Mouse (Mus musculus): Measurements from ENCODE around the gene Fbxo31. TPM values are rescaled to one million over a fixed set of nuclear protein-coding genes. Genes with fewer than 3 reads are reported as not detected.
A peak's percentile ranks its signal among the peaks of the same experiment; 100 is the strongest.
"Not testable (repeated sequence)": the region's sequence is repeated elsewhere in the genome, so short reads cannot be mapped to it uniquely, and the experiment has no call there.

The Fbxo31 gene
- polyA plus RNA-seq, 1 experiment from 2014 or later: 17.3 TPM

DNA sequence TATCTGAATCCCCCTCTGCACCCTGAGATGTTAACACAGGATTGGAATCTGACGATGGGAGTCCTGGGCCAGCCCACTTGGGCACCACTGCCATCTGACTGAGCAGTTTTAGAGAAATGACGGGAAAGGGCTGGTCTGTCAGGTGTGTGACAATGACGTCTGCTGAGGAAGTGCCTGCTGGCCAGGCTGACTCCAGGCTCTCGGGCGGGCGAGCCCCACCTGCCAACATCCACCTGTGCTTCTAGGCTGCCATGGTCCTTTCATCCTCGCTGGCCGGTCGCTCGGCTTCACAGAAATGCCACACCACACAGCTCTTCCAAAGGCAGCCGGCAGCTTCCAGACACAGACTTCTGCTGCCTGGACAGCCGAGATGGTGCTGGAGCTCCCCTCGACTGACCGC lies 21.2 kb upstream of the Fbxo31 start:
- no peak for ATAC-seq (ENCODE audit: insufficient number of reproducible peaks, low FRiP score, low TSS enrichment, low read depth)
- no peaks in the 10 kb centered on the region for H3K9me3 ChIP-seq
- H3K4me3 ChIP-seq: no peak overlapping the region
- H3K27ac ChIP-seq: no peak overlapping the region
- 88% methylated on average over 14 of the region's 14 CpGs for WGBS
- no peaks in the 10 kb centered on the region for H3K27me3 ChIP-seq
- H3K4me1 ChIP-seq: no peaks in the 10 kb centered on the region
- no peak overlapping the region for H3K9ac ChIP-seq
- H3K36me3 ChIP-seq: peaks cover 84% of the 10 kb centered on the region
- no peak overlapping the region for H3K4me2 ChIP-seq

DNA sequence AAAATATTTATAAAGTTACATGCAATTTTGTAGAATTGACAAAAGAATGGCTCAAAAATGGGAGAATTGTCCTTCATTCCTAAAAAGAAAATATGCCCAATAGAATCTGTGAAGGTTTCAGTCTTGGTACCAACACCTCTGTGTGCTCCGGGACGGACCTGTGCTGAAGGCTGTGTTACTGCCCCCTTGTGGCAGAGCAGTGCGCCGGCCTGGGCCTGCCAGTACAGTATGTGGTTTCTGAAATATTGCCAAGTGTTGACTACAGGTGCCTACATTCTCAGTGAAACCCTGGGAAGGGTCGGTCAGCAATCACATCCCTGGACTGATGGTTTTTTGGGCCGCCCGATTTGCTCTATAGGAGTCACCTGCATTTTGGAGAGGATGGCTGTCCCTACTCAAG lies 20.3 kb upstream of the Fbxo31 start:
- no peak overlapping the region for H3K4me2 ChIP-seq

DNA sequence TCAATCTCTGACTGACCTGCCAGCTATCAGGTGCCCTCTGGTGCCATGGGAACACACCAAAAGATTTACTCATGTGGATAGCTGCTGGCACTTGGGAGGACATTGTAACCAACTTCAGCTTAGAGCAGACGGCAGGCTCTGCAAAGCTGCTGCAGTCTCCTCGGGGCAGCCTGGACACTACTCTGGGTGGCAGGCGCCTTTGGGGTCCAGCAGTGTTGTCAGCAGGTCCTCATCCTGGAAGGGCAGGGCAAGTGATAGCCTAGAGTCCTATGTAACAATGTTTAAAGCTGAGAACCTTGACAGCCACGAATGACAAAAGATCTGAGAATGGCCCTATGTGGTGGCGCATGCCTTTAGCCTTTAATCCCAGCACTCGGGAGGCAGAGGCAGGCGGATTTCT lies 19.6 kb upstream of the Fbxo31 start:
- H3K4me2 ChIP-seq: no peak overlapping the region
- no peak overlapping the region for H3K27ac ChIP-seq
- H3K27me3 ChIP-seq: no peaks in the 10 kb centered on the region
- peaks cover 86% of the 10 kb centered on the region for H3K36me3 ChIP-seq
- no peak overlapping the region for H3K4me3 ChIP-seq
- H3K9me3 ChIP-seq: no peaks in the 10 kb centered on the region
- 89% methylated on average over 7 of the region's 7 CpGs for WGBS
- H3K4me1 ChIP-seq: no peaks in the 10 kb centered on the region
- no peak for ATAC-seq (ENCODE audit: insufficient number of reproducible peaks, low FRiP score, low TSS enrichment, low read depth)
- no peak overlapping the region for H3K9ac ChIP-seq

More for the DNA sequence above, 20.3 kb upstream of the Fbxo31 start:
- H3K4me1 ChIP-seq: no peaks in the 10 kb centered on the region
- H3K4me3 ChIP-seq: no peak overlapping the region
- no peak overlapping the region for H3K9ac ChIP-seq
- WGBS: 29% methylated on average over 7 of the region's 7 CpGs
- ATAC-seq (ENCODE audit: insufficient number of reproducible peaks, low FRiP score, low TSS enrichment, low read depth): 0 out of 2 replicates have a peak, but pooled peaks have one; percentile 54
- no peak overlapping the region for H3K27ac ChIP-seq
- no peaks in the 10 kb centered on the region for H3K27me3 ChIP-seq
- H3K36me3 ChIP-seq: peaks cover 84% of the 10 kb centered on the region
- H3K9me3 ChIP-seq: no peaks in the 10 kb centered on the region

DNA sequence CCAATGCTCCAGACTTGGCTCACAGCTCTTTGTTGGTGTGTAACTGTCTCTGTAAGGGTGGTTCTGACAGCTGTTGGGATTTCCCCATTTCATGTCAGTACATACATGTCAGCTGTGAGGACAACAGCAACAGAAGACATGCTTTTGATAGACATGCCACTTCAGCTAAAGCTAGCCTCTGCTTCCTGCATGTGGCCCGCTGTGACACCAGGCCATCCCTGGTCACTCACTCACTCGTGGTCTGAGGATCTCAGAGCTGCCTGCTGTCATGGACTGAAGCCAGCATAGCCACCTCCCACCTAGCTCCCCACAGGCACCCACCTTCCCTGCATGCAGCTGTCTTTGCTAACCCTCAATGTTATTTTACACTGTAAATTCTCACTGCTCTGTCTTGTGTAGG lies 18.9 kb upstream of the Fbxo31 start:
- not testable (repeated sequence) for H3K9me3 ChIP-seq; H3K27me3 ChIP-seq; H3K4me2 ChIP-seq; H3K9ac ChIP-seq; ATAC-seq (ENCODE audit: insufficient number of reproducible peaks, low FRiP score, low TSS enrichment, low read depth); H3K27ac ChIP-seq; H3K4me1 ChIP-seq; H3K4me3 ChIP-seq
- H3K36me3 ChIP-seq: peaks cover 80% of the 10 kb centered on the region
- WGBS: 73% methylated on average over 2 of the region's 2 CpGs

DNA sequence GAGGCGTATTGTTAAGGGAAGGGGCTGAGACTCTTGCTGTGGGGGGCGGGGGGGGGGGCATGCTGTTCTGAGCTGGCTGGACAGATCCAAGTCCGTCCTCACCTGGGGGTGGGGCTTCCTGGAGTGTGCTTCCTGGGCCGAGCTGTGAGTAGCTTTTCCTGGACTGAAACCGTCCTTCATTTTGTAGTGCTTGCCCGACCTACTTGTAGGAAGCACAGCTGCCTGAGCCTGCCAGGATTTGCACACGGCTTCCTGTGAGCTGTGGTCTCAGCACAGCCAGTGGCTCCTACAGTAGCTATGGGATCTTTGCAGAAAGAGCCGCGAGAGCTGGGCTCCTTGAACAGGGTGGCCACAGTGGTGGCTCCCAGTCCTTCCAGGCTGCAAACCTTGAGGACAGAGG lies 15.4 kb upstream of the Fbxo31 start:
- 81% methylated on average over 9 of the region's 9 CpGs for WGBS
- no peak for ATAC-seq (ENCODE audit: insufficient number of reproducible peaks, low FRiP score, low TSS enrichment, low read depth)
- H3K27ac ChIP-seq: 0 out of 2 replicates have a peak overlapping the region, but pooled peaks have one; percentile 1
- H3K36me3 ChIP-seq: peaks cover 46% of the 10 kb centered on the region
- no peaks in the 10 kb centered on the region for H3K9me3 ChIP-seq
- no peaks in the 10 kb centered on the region for H3K27me3 ChIP-seq
- H3K4me2 ChIP-seq: no peak overlapping the region
- H3K9ac ChIP-seq: no peak overlapping the region
- H3K4me1 ChIP-seq: peaks cover 24% of the 10 kb centered on the region
- H3K4me3 ChIP-seq: no peak overlapping the region

DNA sequence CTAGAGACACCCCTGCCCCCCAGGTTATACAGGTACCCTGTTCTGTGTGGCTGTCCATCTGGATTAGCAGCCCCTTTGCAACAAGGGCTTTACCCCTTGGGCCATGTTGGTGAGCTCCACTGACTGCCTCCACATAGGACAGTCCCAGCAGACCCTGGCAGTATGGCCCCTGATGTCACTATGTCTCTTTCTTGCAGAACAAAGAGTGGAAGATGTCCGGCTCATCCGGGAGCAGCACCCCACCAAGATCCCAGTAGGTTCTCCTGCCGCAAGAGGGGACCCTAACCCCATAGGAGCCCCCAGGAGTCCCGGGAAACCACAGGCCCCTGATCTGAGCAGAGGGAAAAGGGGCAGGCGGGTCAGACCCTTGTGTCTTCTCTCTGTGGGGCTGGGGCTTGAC lies 14.7 kb upstream of the Fbxo31 start:
- no peaks in the 10 kb centered on the region for H3K27me3 ChIP-seq
- WGBS: 89% methylated on average over 5 of the region's 5 CpGs
- H3K4me2 ChIP-seq: no peak overlapping the region
- H3K4me3 ChIP-seq: no peak overlapping the region
- no peak for ATAC-seq (ENCODE audit: insufficient number of reproducible peaks, low FRiP score, low TSS enrichment, low read depth)
- H3K36me3 ChIP-seq: peaks cover 45% of the 10 kb centered on the region
- H3K9ac ChIP-seq: no peak overlapping the region
- peaks cover 24% of the 10 kb centered on the region for H3K4me1 ChIP-seq
- no peaks in the 10 kb centered on the region for H3K9me3 ChIP-seq
- H3K27ac ChIP-seq: no peak overlapping the region

DNA sequence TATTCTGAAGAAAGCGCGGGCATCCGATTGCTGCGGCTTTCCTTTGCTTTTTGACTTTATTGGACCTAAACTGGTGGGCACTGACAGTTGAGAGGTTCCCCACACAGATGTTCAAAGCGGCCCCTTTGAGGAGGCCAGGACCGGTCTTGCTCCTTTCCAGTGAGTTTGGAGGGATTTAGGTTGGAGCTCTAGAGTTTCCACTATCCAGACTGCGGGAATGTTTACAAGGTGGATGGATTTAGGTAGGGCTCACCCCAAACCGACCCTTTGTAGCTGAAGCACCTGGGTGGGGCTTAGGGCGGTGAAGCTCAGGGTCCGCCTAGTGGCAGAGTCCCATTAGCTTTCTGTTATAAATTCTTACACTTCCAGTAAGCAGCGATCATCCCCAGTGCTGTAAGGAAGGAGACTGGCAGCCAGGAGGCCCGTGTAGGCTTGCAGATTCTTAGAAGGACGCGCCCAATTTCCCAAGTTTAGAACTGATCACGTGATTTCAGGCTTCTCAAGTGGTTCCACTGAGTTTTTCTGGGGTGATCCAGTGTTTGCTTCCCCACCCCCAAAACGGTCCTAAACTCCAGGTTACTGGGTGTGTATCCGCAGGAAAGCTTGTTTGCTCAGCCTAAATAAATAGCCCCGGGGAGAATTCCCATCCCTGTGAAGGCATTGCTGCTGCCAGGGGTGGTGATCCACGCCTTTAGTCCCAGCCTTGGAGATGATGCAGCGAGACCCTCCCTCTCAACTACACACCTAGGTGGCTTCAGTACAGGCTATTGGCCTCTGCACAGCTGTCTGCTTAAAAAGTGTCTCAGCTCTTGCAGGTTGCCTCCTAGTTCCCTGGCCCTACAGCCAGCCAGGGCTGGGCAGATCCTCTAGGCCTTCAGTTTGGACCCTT lies 12.8 kb upstream of the Fbxo31 start:
- peaks cover 24% of the 10 kb centered on the region for H3K4me1 ChIP-seq
- peak overlapping the region; percentile 90 for H3K4me3 ChIP-seq
- H3K36me3 ChIP-seq: peaks cover 29% of the 10 kb centered on the region
- ATAC-seq (ENCODE audit: insufficient number of reproducible peaks, low FRiP score, low TSS enrichment, low read depth): no peak
- WGBS: 14% methylated on average over 20 of the region's 20 CpGs
- no peaks in the 10 kb centered on the region for H3K9me3 ChIP-seq
- H3K27ac ChIP-seq: peak overlapping the region; percentile 80
- H3K4me2 ChIP-seq: peak overlapping the region; percentile 86
- peak overlapping the region; percentile 83 for H3K9ac ChIP-seq
- no peaks in the 10 kb centered on the region for H3K27me3 ChIP-seq

DNA sequence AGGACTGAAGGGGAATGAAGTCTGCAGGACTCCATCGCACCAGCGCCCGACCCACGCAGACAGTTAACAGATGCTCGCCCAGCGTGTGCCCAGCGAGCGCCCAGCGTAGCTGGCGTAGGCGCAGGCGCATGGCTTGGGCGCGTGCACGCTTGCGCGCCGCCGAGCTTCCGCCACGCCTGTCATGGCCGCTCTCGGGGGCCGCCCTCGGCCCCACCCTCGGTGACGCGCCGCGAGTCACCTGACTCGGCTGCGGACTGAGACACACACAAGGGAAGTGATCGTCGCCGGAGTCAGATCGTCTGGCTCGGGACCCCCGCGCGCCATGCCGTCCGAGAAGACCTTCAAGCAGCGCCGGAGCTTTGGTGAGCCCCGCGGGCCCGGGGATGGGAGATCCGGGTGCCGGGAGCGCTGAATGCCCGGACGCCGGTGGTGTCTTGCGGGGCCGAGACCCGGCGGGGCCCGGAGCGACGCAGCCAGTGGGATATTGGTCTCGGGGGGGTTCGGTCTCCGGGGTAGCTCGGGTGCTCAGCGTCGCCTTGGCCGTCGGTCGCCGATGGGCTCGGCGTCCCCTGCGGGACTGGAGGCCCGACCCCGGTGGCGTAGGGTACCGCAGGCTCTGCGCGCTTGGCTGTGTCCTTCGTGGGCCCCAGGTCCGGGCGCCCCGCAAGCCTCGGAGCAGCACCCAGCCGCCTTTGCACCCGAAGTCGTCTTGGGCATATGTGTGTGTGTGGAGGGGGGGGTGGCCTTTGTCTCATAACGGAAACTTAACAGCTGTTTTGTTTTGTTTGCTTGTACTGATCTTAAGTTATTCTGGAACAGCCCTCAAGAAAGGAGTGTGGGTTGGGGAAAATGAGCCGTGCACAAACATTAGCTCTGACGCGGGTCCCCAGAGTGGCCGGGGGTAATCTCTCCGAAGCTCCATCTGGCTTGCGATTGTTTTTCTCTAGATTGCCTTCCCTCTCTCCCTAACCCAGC lies 11.9 kb upstream of the Fbxo31 start, which contains the start of gene Map1lc3b:
TSS of gene Map1lc3b (plus strand) at position 159 of the 975 bp plus-strand sequence.
- Histone ChIP-seq H3K27me3 (no peaks in the 10 kb centered on the region), H3K9me3 (no peaks in the 10 kb centered on the region), H3K4me3 (peak within 1 kb of the TSS; percentile 90), H3K36me3 (peaks cover 21% of the 10 kb centered on the region), H3K4me2 (peak within 1 kb of the TSS; percentile 86), H3K27ac (peak within 1 kb of the TSS; percentile 80), H3K9ac (peak within 1 kb of the TSS; percentile 83), H3K4me1 (peaks cover 26% of the 10 kb centered on the region)
- peak; percentile 83 for ATAC-seq (ENCODE audit: insufficient number of reproducible peaks, low FRiP score, low TSS enrichment, low read depth)
- under 1% methylated on average over 91 of the region's 94 CpGs for WGBS

DNA sequence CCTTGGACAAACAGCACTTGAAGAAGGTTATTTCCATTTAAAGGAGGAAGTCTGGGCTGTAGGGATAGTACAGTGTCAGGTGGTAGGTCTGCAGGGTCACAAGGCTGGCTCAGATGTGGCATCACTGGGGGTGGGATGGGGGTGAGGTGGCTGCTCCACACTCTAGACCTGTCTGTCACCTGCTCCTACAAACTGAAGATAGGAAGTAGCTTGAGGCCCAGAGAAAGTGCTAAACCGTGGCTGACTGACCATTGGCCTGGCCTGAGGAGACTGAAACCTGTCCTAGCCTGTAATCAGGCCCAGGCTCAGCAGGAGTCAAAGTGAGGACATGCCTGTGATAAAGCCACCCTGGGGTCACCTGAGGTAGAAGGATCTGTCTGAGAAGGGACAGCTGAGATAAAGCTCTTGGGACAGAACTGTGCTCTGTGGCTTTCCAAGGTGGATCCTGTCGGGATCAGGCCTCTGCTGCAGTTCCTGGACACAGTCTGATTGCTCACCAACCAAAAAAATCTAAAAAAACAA lies 10.7 kb upstream of the Fbxo31 start:
- H3K4me3 ChIP-seq: no peak overlapping the region
- no peak overlapping the region for H3K9ac ChIP-seq
- no peaks in the 10 kb centered on the region for H3K9me3 ChIP-seq
- H3K27me3 ChIP-seq: no peaks in the 10 kb centered on the region
- ATAC-seq (ENCODE audit: insufficient number of reproducible peaks, low FRiP score, low TSS enrichment, low read depth): no peak
- peaks cover 10% of the 10 kb centered on the region for H3K36me3 ChIP-seq
- no peak overlapping the region; the same call in 1 of the 2 replicates for H3K4me2 ChIP-seq
- H3K27ac ChIP-seq: no peak overlapping the region
- WGBS: 42% methylated on average over 2 of the region's 2 CpGs
- peaks cover 29% of the 10 kb centered on the region for H3K4me1 ChIP-seq

DNA sequence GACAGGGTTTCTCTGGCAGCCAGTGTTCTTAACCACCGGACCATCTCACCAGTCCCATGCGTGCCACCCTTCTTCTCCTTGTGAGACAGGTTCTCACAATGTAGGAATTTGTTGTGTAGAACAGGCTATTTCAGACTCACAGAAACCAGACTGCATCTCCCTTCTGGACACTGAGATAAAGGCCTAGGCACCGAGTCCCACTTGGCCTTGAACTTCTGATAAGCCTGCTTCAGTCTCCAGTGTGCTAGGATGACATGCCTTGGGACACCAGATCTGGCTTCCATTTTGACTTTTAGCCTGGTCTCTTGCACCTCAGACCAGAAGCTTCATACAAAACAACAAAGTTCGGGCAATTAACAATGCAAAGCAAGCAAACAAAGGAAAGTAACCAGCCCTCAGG lies 10.1 kb upstream of the Fbxo31 start:
- Histone ChIP-seq H3K4me1 (peaks cover 29% of the 10 kb centered on the region), H3K4me2 (no peak overlapping the region), H3K27ac (no peak overlapping the region), H3K36me3 (peaks cover 5% of the 10 kb centered on the region; the same call in 1 of the 2 replicates), H3K9ac (no peak overlapping the region), H3K27me3 (no peaks in the 10 kb centered on the region), H3K4me3 (no peak overlapping the region), H3K9me3 (no peaks in the 10 kb centered on the region)
- ATAC-seq (ENCODE audit: insufficient number of reproducible peaks, low FRiP score, low TSS enrichment, low read depth): no peak
- WGBS: 90% methylated on average over 4 of the region's 4 CpGs

- peak overlapping the region; percentile 51; the same call in 1 of the 2 replicates for H3K9ac ChIP-seq
- H3K27ac ChIP-seq: peak overlapping the region; percentile 55; the same call in 1 of the 2 replicates
- H3K9me3 ChIP-seq: no peaks in the 10 kb centered on the region
- H3K27me3 ChIP-seq: no peaks in the 10 kb centered on the region
- WGBS: 1% methylated on average over 47 of the region's 47 CpGs
- H3K4me2 ChIP-seq: peak overlapping the region; percentile 69
- H3K4me1 ChIP-seq: peaks cover 10% of the 10 kb centered on the region; the same call in 1 of the 2 replicates
- H3K36me3 ChIP-seq: no peaks in the 10 kb centered on the region
- peak overlapping the region; percentile 72 for H3K4me3 ChIP-seq
- ATAC-seq (ENCODE audit: insufficient number of reproducible peaks, low FRiP score, low TSS enrichment, low read depth): peak; percentile 95
These were observed 6.7 kb upstream of the Fbxo31 start for GRCm38 (mm10) chr8:121585159-121585825.

Measured in limb, embryonic 15.5 days (tissue).